Mouse (Mus musculus) midbrain, postnatal 0 days (tissue): ENCODE results near the gene Gatd1. TPM values are rescaled to one million over a fixed set of nuclear protein-coding genes. Genes with fewer than 3 reads are reported as not detected.

Source experiments
- ATAC-seq: fragments of 200-750 bp; cut with Nextera tagmentation; 2 replicates; pipeline ENCODE4 v1.8.0; 2017; ENCODE audit warnings: moderate number of reproducible peaks, mild to moderate bottlenecking, moderate TSS enrichment, moderate library complexity; ENCODE audit not compliant: low FRiP score
- DNase-seq: peaks from one replicate; pipeline ENCODE4 v3.0.0-alpha.2; 2015; ENCODE audit warnings: low spot score
- H3K27ac ChIP-seq: fragments of 300-500 bp; sonication (generic); 2 replicates; pipeline ENCODE4 v1.5.1; 2014; ENCODE audit warnings: low read depth, mild to moderate bottlenecking, low read length, mixed read lengths
- H3K27me3 ChIP-seq: fragments of 300-500 bp; sonication (generic); 2 replicates; pipeline ENCODE4 v1.6.1; 2014; ENCODE audit warnings: low read length, control low read depth, mixed read lengths; ENCODE audit not compliant: insufficient read depth
- H3K36me3 ChIP-seq: fragments of 300-500 bp; sonication (generic); 2 replicates; pipeline ENCODE4 v1.6.1; 2014; ENCODE audit warnings: low read length, control low read depth, mixed read lengths; ENCODE audit not compliant: insufficient read depth
- H3K4me1 ChIP-seq: fragments of 300-500 bp; sonication (generic); 2 replicates; pipeline ENCODE4 v1.6.1; 2014; ENCODE audit warnings: mild to moderate bottlenecking, control low read depth, antibody characterized with exemption, low read length, mixed read lengths; ENCODE audit not compliant: insufficient read depth
- H3K4me2 ChIP-seq: fragments of 300-500 bp; sonication (generic); 2 replicates; pipeline ENCODE4 v1.6.1; 2014; ENCODE audit warnings: low read depth, mild to moderate bottlenecking, low read length, mixed read lengths; ENCODE audit not compliant: poor library complexity, severe bottlenecking
- H3K4me3 ChIP-seq: fragments of 300-500 bp; sonication (generic); 2 replicates; pipeline ENCODE4 v1.5.1; 2014; ENCODE audit warnings: low read depth, mild to moderate bottlenecking, low read length, moderate library complexity
- H3K9ac ChIP-seq: fragments of 300-500 bp; sonication (generic); replicated peaks from 2 replicates; pipeline ENCODE4 v1.6.1; 2014; ENCODE audit warnings: mild to moderate bottlenecking, low read length, moderate library complexity, mixed read lengths; ENCODE audit not compliant: poor library complexity, severe bottlenecking
- H3K9me3 ChIP-seq: fragments of 300-500 bp; sonication (generic); 2 replicates; pipeline ENCODE4 v1.6.1; 2016; ENCODE audit warnings: low read length, control low read depth
- CTCF ChIP-seq: IDR thresholded peaks from 2 replicates; pipeline ENCODE4 v1.5.1; 2016; ENCODE audit warnings: antibody characterized with exemption, mild to moderate bottlenecking
- WGBS: fragments of 180-500 bp; shearing (Covaris S2); extraction: QIAGEN DNeasy Blood & Tissue Kit; methylation state at CpG from one replicate; pipeline ENCODE4 v1.1.7; 2014; 5-methylcytosine and 5-hydroxymethylcytosine counted together
- polyA plus RNA-seq: library from polyadenylated mRNA; unstranded; fragments of >200 nt; fragmentation: Nextera tagmentation; extraction: Ambion mirVana; gene quantifications from 2 replicates; pipeline ENCODE4 v1.2.1, GENCODE M21; 2015
- total RNA-seq: library from RNA; depleted of rRNA; stranded (reverse); fragments of >200 nt; gene quantifications from 2 replicates; pipeline ENCODE4 v1.2.3, GENCODE M21; 2014

Gatd1 gene
- total and polyA plus RNA-seq, 2 experiments from 2014 or later = 48.9 to 72.9 TPM

GRCm38 (mm10) chr7:141459301-141459711 is 45.4 kb upstream of the Gatd1 start:
- Histone ChIP-seq H3K4me2 (no peak overlapping the region), H3K36me3 (peaks cover 28% of the 10 kb centered on the region), H3K4me3 (no peak overlapping the region), H3K9ac (no peak overlapping the region), H3K9me3 (no peaks in the 10 kb centered on the region), H3K4me1 (peaks cover 11% of the 10 kb centered on the region), H3K27me3 (peaks cover 36% of the 10 kb centered on the region), H3K27ac (no peak overlapping the region)
- DNase-seq (no peak), ATAC-seq (no peak)
- no peak for TF ChIP-seq CTCF
- 91% methylated on average over 17 of the region's 17 CpGs for whole genome bisulfite sequencing

- WGBS = 94% methylated on average over 11 of the region's 11 CpGs
- no peak overlapping the region for H3K4me2 ChIP-seq
- H3K9ac ChIP-seq = no peak overlapping the region
- no peaks in the 10 kb centered on the region for H3K9me3 ChIP-seq
- no peak for ATAC-seq
- DNase-seq = no peak
- peaks cover 11% of the 10 kb centered on the region for H3K4me1 ChIP-seq
- H3K27me3 ChIP-seq = peaks cover 30% of the 10 kb centered on the region
- no peak overlapping the region for H3K27ac ChIP-seq
- no peak for TF ChIP-seq CTCF
- no peak overlapping the region for H3K4me3 ChIP-seq
- H3K36me3 ChIP-seq = peaks cover 28% of the 10 kb centered on the region
Measured at GRCm38 (mm10) chr7:141458661-141459060, 44.7 kb upstream of the Gatd1 start.

DNA sequence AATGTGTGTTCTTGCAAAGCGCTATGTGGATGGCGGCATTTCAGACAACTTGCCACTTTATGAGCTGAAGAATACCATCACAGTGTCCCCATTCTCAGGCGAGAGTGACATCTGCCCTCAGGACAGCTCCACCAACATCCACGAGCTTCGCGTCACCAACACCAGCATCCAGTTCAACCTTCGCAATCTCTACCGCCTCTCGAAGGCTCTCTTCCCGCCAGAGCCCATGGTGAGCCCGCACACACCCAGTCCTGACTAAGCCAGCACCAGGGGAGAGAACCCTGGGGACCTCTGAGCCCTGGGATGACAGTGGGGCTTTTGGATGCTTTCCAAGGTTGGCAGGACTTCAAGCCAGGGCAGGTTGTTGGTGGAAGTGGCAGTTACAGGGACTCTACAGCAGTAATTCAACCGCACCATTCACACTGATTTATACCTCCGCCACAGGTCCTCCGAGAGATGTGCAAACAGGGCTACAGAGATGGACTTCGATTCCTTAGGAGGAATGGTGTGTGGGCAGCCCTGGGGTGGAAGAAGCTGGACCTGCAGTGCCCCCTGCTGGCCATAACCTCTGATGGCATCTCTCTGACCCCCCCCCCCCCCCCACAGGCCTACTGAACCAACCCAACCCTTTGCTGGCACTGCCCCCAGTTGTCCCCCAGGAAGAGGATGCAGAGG is 44.2 kb upstream of the Gatd1 start:
- H3K4me1 ChIP-seq = peaks cover 11% of the 10 kb centered on the region
- 76% methylated on average over 15 of the region's 15 CpGs for WGBS
- ATAC-seq = no peak

GRCm38 (mm10) chr7:141457236-141457635 is 43.3 kb upstream of the Gatd1 start:
- ATAC-seq (no peak), DNase-seq (no peak)
- H3K9me3 ChIP-seq = no peaks in the 10 kb centered on the region
- H3K36me3 ChIP-seq = peaks cover 29% of the 10 kb centered on the region
- WGBS = 91% methylated on average over 14 of the region's 14 CpGs
- no peak overlapping the region for H3K27ac ChIP-seq
- TF ChIP-seq CTCF = no peak
- H3K27me3 ChIP-seq = peaks cover 16% of the 10 kb centered on the region
- H3K9ac ChIP-seq = no peak overlapping the region
- H3K4me2 ChIP-seq = no peak overlapping the region
- no peak overlapping the region for H3K4me3 ChIP-seq
- H3K4me1 ChIP-seq = peaks cover 11% of the 10 kb centered on the region

More for the DNA sequence above, 44.2 kb upstream of the Gatd1 start:
- DNase-seq = no peak
- TF ChIP-seq CTCF = peak; percentile 55
- Histone ChIP-seq H3K4me3 (no peak overlapping the region), H3K27ac (no peak overlapping the region), H3K27me3 (peaks cover 24% of the 10 kb centered on the region), H3K9me3 (no peaks in the 10 kb centered on the region), H3K36me3 (peaks cover 28% of the 10 kb centered on the region), H3K4me2 (no peak overlapping the region), H3K9ac (no peak overlapping the region)

GRCm38 (mm10) chr7:141456739-141457138 is 42.8 kb upstream of the Gatd1 start:
- WGBS = 92% methylated on average over 6 of the region's 6 CpGs
- no peak for ATAC-seq
- H3K27ac ChIP-seq = no peak overlapping the region
- H3K27me3 ChIP-seq = peaks cover 12% of the 10 kb centered on the region; the same call in 1 of the 2 replicates
- peaks cover 8% of the 10 kb centered on the region for H3K4me1 ChIP-seq
- H3K9ac ChIP-seq = no peak overlapping the region
- peaks cover 34% of the 10 kb centered on the region for H3K36me3 ChIP-seq
- TF ChIP-seq CTCF = no peak
- no peak overlapping the region for H3K4me2 ChIP-seq
- no peaks in the 10 kb centered on the region for H3K9me3 ChIP-seq
- DNase-seq = no peak
- H3K4me3 ChIP-seq = no peak overlapping the region

- no peaks in the 10 kb centered on the region for H3K9me3 ChIP-seq
- peak overlapping the region; percentile 76 for H3K27ac ChIP-seq
- H3K27me3 ChIP-seq = peaks cover 3% of the 10 kb centered on the region; the same call in 1 of the 2 replicates
- peak overlapping the region; percentile 74 for H3K4me3 ChIP-seq
- TF ChIP-seq CTCF = no peak
- peak; percentile 68 for DNase-seq
- peak; percentile 25 for ATAC-seq
- under 1% methylated on average over 23 of the region's 23 CpGs for WGBS
- peak overlapping the region; percentile 89 for H3K4me2 ChIP-seq
- H3K9ac ChIP-seq = peak overlapping the region; percentile 74
- peaks cover 5% of the 10 kb centered on the region; the same call in 1 of the 2 replicates for H3K4me1 ChIP-seq
- H3K36me3 ChIP-seq = peaks cover 37% of the 10 kb centered on the region
Measured at GRCm38 (mm10) chr7:141455610-141456314, 41.8 kb upstream of the Gatd1 start.
